Mouse (Mus musculus) stomach, postnatal 0 days (tissue): ENCODE measurements at regions not wholly inside any gene's neighbourhood (a gene's known extent, or its start where the extent isn't known, plus 50 kb on each side); places are given as distances from the start of the nearest gene placed in this dataset.

Source experiments
- CTCF ChIP-seq: IDR thresholded peaks from 2 replicates; pipeline ENCODE4 v1.5.1; 2016; ENCODE audit warnings: antibody characterized with exemption, low read depth, mild to moderate bottlenecking, moderate library complexity
- EP300 ChIP-seq: optimal IDR thresholded peaks from 2 replicates; pipeline ENCODE3; 2016; ENCODE audit warnings: antibody characterized with exemption

DNA sequence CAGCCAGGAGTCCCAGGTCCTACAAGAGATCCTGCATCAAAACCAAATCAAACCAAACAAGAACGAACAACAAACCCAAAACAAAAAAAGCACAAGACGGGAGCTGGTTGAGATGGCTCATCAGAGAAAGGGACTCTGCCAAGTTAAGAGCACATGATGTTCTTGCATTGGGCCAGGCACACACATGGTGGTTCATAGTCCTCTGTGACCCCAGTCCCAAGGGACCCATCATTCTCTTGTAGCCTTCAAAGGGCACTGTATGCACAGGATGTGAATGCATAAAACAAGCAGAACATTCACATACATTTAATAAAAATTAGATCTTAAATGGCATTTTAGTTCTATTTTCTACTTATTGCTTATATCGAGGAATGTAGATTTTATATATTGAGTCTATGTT, 99.5 kb upstream of the Kctd3 start:
- no peak for TF ChIP-seq CTCF
- no peak for TF ChIP-seq EP300
